Mouse (Mus musculus) inflammation-experienced regulatory T-cells (primary cell): ENCODE measurements around the gene Lrp11. TPM values are rescaled to one million over a fixed set of nuclear protein-coding genes. Genes with fewer than 3 reads are reported as not detected.

ENCODE experiments used
- polyA plus RNA-seq, 2 experiments: library from polyadenylated mRNA; unstranded; fragments of 100-300 nt; shearing (Covaris generic); gene quantifications; one replicate each; pipeline ENCODE4 v1.2.1; 2017

Gene Lrp11
- 1 to 10 TPM in 1 of 2 experiments, under 1 TPM in 1; 0.18 to 1.3 TPM for polyA plus RNA-seq

GRCm38 (mm10) chr10:7589592-7590233, at the start of gene Lrp11:
Gene Lrp11, plus strand, starts transcription at chr10:7589800.

GRCm38 (mm10) chr10:7667342-7667802, 77.8 kb downstream of the Lrp11 start, which contains the start of gene Nup43:
Gene Nup43, plus strand, starts transcription at chr10:7667503.

Other genes with a start within 250 kb of the Lrp11 start
- 10 to 100 TPM in 1 of 2 experiments, 1 to 10 TPM in 1; 4.1 to 10.0 TPM for gene Ulbp1, start 116.2 kb upstream of the Lrp11 start, polyA plus RNA-seq
- 10 to 100 TPM; 16.2 to 19.6 TPM for gene Nup43, start 77.7 kb downstream of the Lrp11 start, polyA plus RNA-seq
- 100 to 1,000 TPM in 1 of 2 experiments, 10 to 100 TPM in 1; 92.0 to 133 TPM for gene Pcmt1, start 91.3 kb downstream of the Lrp11 start, polyA plus RNA-seq
- 1 to 10 TPM; 9.4 to 9.8 TPM for gene Lats1, start 91.4 kb downstream of the Lrp11 start, polyA plus RNA-seq
- 10 to 100 TPM; 69.3 to 79.2 TPM for gene Katna1, start 136.2 kb downstream of the Lrp11 start, polyA plus RNA-seq
- 10 to 100 TPM; 58.3 to 92.9 TPM for gene Ginm1, start 203.0 kb downstream of the Lrp11 start, polyA plus RNA-seq
- gene Ppil4, start 203.1 kb downstream of the Lrp11 start, polyA plus RNA-seq: 10 to 100 TPM; 78.0 to 92.1 TPM
- 10 to 100 TPM; 20.5 to 38.9 TPM for gene Zc3h12d, start 242.7 kb downstream of the Lrp11 start, polyA plus RNA-seq